Mouse (Mus musculus): ENCODE data around the gene Stip1. TPM values are rescaled to one million over a fixed set of nuclear protein-coding genes. Genes with fewer than 3 reads are reported as not detected.
A peak's percentile ranks its signal among the peaks of the same experiment; 100 is the strongest.

The Stip1 gene
- polyA plus RNA-seq, 1 experiment from 2014 or later = 246 TPM

GRCm38 (mm10) chr19:7073997-7074781, 34.4 kb upstream of the Stip1 start:
- no peak for ATAC-seq

DNA sequence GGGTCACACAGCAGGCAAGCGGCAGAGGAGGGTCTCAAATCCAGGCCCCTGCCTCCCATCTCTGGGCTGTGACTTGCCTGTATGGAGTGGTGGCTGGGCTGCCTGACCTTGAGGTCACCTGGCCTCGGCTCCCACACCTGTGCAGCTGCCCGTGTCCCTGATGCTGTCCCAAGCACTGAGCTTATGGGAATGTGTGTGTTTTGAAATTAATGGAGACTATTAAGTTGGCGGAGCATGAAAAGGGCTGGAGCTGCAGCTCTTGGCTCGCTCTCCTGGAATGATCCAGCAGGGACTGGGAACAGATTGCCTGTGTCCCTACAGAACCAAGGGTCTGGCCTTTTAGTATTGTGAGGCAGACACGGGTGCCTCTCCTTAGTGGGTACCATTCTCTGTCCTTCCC, 32.5 kb upstream of the Stip1 start:
- Histone ChIP-seq H3K4me2 (ENCODE audit: low read length) (no peak overlapping the region), H3K36me3 (ENCODE audit: control insufficient read depth, insufficient read depth) (no peaks in the 10 kb centered on the region), H3K4me3 (replicated peaks; ENCODE audit: low read length) (no peak overlapping the region), H3K27me3 (replicated peaks; ENCODE audit: control insufficient read depth, insufficient read depth, low read length) (no peaks in the 10 kb centered on the region), H3K27ac (ENCODE audit: low read length) (no peak overlapping the region), H3K9ac (replicated peaks; ENCODE audit: low read depth, low read length) (no peak overlapping the region), H3K4me1 (replicated peaks; ENCODE audit: control insufficient read depth, insufficient read depth, low read length) (peaks cover 52% of the 10 kb centered on the region), H3K9me3 (ENCODE audit: control insufficient read depth, low read length) (no peaks in the 10 kb centered on the region)
- WGBS = 59% methylated on average over 6 of the region's 6 CpGs
- no peak for ATAC-seq

More at GRCm38 (mm10) chr19:7073997-7074781, 34.4 kb upstream of the Stip1 start:
- peak overlapping the region; percentile 16; the same call in 1 of the 2 replicates for H3K27ac ChIP-seq (ENCODE audit: low read length)
- H3K27me3 ChIP-seq (replicated peaks; ENCODE audit: control insufficient read depth, insufficient read depth, low read length) = no peaks in the 10 kb centered on the region
- 32% methylated on average over 12 of the region's 12 CpGs for WGBS
- no peaks in the 10 kb centered on the region for H3K9me3 ChIP-seq (ENCODE audit: control insufficient read depth, low read length)
- no peak overlapping the region for H3K4me2 ChIP-seq (ENCODE audit: low read length)
- no peak overlapping the region for H3K4me3 ChIP-seq (replicated peaks; ENCODE audit: low read length)
- no peak overlapping the region for H3K9ac ChIP-seq (replicated peaks; ENCODE audit: low read depth, low read length)
- H3K36me3 ChIP-seq (ENCODE audit: control insufficient read depth, insufficient read depth) = no peaks in the 10 kb centered on the region
- peaks cover 33% of the 10 kb centered on the region for H3K4me1 ChIP-seq (replicated peaks; ENCODE audit: control insufficient read depth, insufficient read depth, low read length)

GRCm38 (mm10) chr19:7070775-7071174, 31.0 kb upstream of the Stip1 start:
- H3K9ac ChIP-seq (replicated peaks; ENCODE audit: low read depth, low read length) = no peak overlapping the region; the same call in 1 of the 2 replicates
- WGBS = 29% methylated on average over 4 of the region's 4 CpGs
- ATAC-seq = no peak
- peaks cover 66% of the 10 kb centered on the region for H3K4me1 ChIP-seq (replicated peaks; ENCODE audit: control insufficient read depth, insufficient read depth, low read length)
- no peaks in the 10 kb centered on the region for H3K9me3 ChIP-seq (ENCODE audit: control insufficient read depth, low read length)
- H3K4me3 ChIP-seq (replicated peaks; ENCODE audit: low read length) = no peak overlapping the region
- no peak overlapping the region for H3K4me2 ChIP-seq (ENCODE audit: low read length)
- H3K27me3 ChIP-seq (replicated peaks; ENCODE audit: control insufficient read depth, insufficient read depth, low read length) = no peaks in the 10 kb centered on the region
- H3K36me3 ChIP-seq (ENCODE audit: control insufficient read depth, insufficient read depth) = no peaks in the 10 kb centered on the region
- H3K27ac ChIP-seq (ENCODE audit: low read length) = no peak overlapping the region

DNA sequence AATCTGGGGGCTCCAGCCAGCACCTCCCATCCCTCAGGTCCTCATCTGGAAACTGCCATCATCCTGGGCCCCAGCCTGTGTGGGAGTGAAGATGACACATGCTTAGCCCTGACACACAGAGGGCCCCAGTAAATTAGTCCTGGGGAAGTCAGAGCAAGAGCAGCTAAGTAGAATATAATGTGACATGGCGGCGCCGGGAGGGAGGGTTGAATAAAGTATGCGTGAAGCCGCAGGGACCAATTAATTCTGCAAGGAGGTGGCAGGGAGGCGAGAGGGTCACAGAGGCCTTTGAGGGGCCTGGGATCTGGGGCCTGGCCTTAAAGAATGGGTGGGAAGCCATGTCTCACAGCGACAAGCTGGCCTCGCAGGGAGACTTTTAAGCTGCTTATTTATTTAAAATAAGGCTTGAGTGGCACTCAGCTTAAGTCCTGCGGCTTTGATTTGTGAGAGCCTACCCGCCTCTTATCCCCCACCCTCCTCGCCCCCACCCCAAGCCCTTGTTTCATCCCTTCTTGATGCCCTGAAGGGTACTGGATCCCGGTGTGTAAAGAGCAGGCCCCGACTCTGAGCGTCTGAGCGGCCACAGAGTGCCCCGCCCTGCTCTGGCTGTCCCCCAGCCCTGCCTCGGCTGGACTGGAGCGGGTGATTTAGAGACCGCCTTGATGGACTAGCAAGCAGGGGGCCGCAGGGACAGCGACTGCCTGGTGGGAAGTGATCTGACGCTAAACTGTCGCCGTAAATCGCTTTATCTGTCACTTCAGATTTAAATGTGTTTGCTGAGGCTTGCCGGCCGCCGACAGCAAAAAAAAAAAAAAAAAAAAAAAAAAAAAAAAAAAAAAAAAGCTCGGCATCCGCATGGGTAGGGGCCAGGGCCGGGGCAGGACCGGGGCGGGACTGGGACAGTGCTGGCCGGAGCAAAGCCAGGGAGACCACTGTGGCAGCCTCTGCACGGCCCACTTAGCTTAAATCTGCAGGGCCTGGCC, 30.3 kb upstream of the Stip1 start:
- no peak overlapping the region for H3K4me3 ChIP-seq (replicated peaks; ENCODE audit: low read length)
- no peak for ATAC-seq
- H3K9ac ChIP-seq (replicated peaks; ENCODE audit: low read depth, low read length) = peak overlapping the region; percentile 40; the same call in 1 of the 2 replicates
- H3K27me3 ChIP-seq (replicated peaks; ENCODE audit: control insufficient read depth, insufficient read depth, low read length) = no peaks in the 10 kb centered on the region
- no peak overlapping the region for H3K27ac ChIP-seq (ENCODE audit: low read length)
- WGBS = 7% methylated on average over 35 of the region's 35 CpGs
- H3K4me1 ChIP-seq (replicated peaks; ENCODE audit: control insufficient read depth, insufficient read depth, low read length) = peaks cover 68% of the 10 kb centered on the region
- H3K36me3 ChIP-seq (ENCODE audit: control insufficient read depth, insufficient read depth) = no peaks in the 10 kb centered on the region
- no peaks in the 10 kb centered on the region for H3K9me3 ChIP-seq (ENCODE audit: control insufficient read depth, low read length)
- H3K4me2 ChIP-seq (ENCODE audit: low read length) = peak overlapping the region; percentile 35; the same call in 1 of the 2 replicates

- no peak for ATAC-seq
- H3K9ac ChIP-seq (replicated peaks; ENCODE audit: low read depth, low read length) = 0 out of 2 replicates have a peak overlapping the region, but pooled peaks have one; percentile 16
Measured at GRCm38 (mm10) chr19:7068661-7069531, 29.1 kb upstream of the Stip1 start.

DNA sequence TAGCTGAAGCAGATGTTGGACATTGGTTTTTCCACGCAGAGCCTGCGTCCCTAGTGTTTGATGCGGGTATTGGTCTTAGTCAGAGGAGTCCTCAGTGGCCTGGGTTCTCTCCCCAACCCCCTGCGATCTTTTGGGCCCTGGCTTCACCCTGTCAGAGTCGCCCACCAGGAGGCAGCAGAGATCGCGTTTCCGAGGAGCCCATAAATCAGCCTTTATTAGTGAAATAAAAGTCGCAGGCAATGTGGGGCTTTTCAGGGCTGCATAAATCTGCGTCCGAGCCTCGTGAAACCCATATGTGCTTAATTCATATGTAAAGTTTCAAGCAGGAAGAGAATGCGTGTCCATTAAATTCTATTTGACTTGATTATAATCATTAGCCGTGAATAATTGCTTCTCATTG, 28.4 kb upstream of the Stip1 start:
- H3K27me3 ChIP-seq (replicated peaks; ENCODE audit: control insufficient read depth, insufficient read depth, low read length) = no peaks in the 10 kb centered on the region
- peak; percentile 64 for ATAC-seq
- no peak overlapping the region for H3K9ac ChIP-seq (replicated peaks; ENCODE audit: low read depth, low read length)
- WGBS = under 1% methylated on average over 14 of the region's 14 CpGs
- H3K4me3 ChIP-seq (replicated peaks; ENCODE audit: low read length) = no peak overlapping the region
- peak overlapping the region; percentile 40 for H3K4me2 ChIP-seq (ENCODE audit: low read length)
- no peaks in the 10 kb centered on the region for H3K9me3 ChIP-seq (ENCODE audit: control insufficient read depth, low read length)
- H3K36me3 ChIP-seq (ENCODE audit: control insufficient read depth, insufficient read depth) = no peaks in the 10 kb centered on the region
- peaks cover 61% of the 10 kb centered on the region for H3K4me1 ChIP-seq (replicated peaks; ENCODE audit: control insufficient read depth, insufficient read depth, low read length)
- H3K27ac ChIP-seq (ENCODE audit: low read length) = peak overlapping the region; percentile 48; the same call in 1 of the 2 replicates

More at GRCm38 (mm10) chr19:7068661-7069531, 29.1 kb upstream of the Stip1 start:
- peak overlapping the region; percentile 48 for H3K27ac ChIP-seq (ENCODE audit: low read length)
- H3K9me3 ChIP-seq (ENCODE audit: control insufficient read depth, low read length) = no peaks in the 10 kb centered on the region
- peak overlapping the region; percentile 40; the same call in 1 of the 2 replicates for H3K4me2 ChIP-seq (ENCODE audit: low read length)
- H3K36me3 ChIP-seq (ENCODE audit: control insufficient read depth, insufficient read depth) = no peaks in the 10 kb centered on the region
- peaks cover 66% of the 10 kb centered on the region for H3K4me1 ChIP-seq (replicated peaks; ENCODE audit: control insufficient read depth, insufficient read depth, low read length)
- 27% methylated on average over 11 of the region's 11 CpGs for WGBS
- no peak overlapping the region for H3K4me3 ChIP-seq (replicated peaks; ENCODE audit: low read length)
- no peaks in the 10 kb centered on the region for H3K27me3 ChIP-seq (replicated peaks; ENCODE audit: control insufficient read depth, insufficient read depth, low read length)

- Histone ChIP-seq H3K27me3 (replicated peaks; ENCODE audit: control insufficient read depth, insufficient read depth, low read length) (no peaks in the 10 kb centered on the region), H3K9me3 (ENCODE audit: control insufficient read depth, low read length) (no peaks in the 10 kb centered on the region), H3K4me3 (replicated peaks; ENCODE audit: low read length) (no peak overlapping the region), H3K4me1 (replicated peaks; ENCODE audit: control insufficient read depth, insufficient read depth, low read length) (peaks cover 59% of the 10 kb centered on the region), H3K36me3 (ENCODE audit: control insufficient read depth, insufficient read depth) (no peaks in the 10 kb centered on the region), H3K27ac (ENCODE audit: low read length) (peak overlapping the region; percentile 33; the same call in 1 of the 2 replicates), H3K4me2 (ENCODE audit: low read length) (no peak overlapping the region), H3K9ac (replicated peaks; ENCODE audit: low read depth, low read length) (no peak overlapping the region)
- ATAC-seq = peak; percentile 1; the same call in 1 of the 2 replicates
- 50% methylated on average over 20 of the region's 20 CpGs for WGBS
Measured at GRCm38 (mm10) chr19:7067344-7068050, 27.7 kb upstream of the Stip1 start.

GRCm38 (mm10) chr19:7066828-7067342, 27.1 kb upstream of the Stip1 start:
- Histone ChIP-seq H3K27me3 (replicated peaks; ENCODE audit: control insufficient read depth, insufficient read depth, low read length) (no peaks in the 10 kb centered on the region), H3K9ac (replicated peaks; ENCODE audit: low read depth, low read length) (no peak overlapping the region), H3K4me3 (replicated peaks; ENCODE audit: low read length) (no peak overlapping the region), H3K27ac (ENCODE audit: low read length) (no peak overlapping the region), H3K4me1 (replicated peaks; ENCODE audit: control insufficient read depth, insufficient read depth, low read length) (peaks cover 53% of the 10 kb centered on the region), H3K9me3 (ENCODE audit: control insufficient read depth, low read length) (no peaks in the 10 kb centered on the region), H3K4me2 (ENCODE audit: low read length) (no peak overlapping the region), H3K36me3 (ENCODE audit: control insufficient read depth, insufficient read depth) (no peaks in the 10 kb centered on the region)
- WGBS = 47% methylated on average over 8 of the region's 8 CpGs
- ATAC-seq = no peak
